Mouse (Mus musculus) heart, embryonic 16.5 days (tissue): ENCODE measurements at regions not wholly inside any gene's neighbourhood (a gene's known extent, or its start where the extent isn't known, plus 50 kb on each side); places are given as distances from the start of the nearest gene placed in this dataset.

ENCODE experiments used
- ATAC-seq: fragments of 200-750 bp; cut with Nextera tagmentation; replicated peaks from 2 replicates; pipeline ENCODE4 v1.8.0; 2017; ENCODE audit warnings: moderate number of reproducible peaks; ENCODE audit not compliant: insufficient read depth, low FRiP score; ENCODE audit errors: extremely low read depth
- H3K27ac ChIP-seq: fragments of 300-500 bp; sonication (generic); 2 replicates; pipeline ENCODE4 v1.5.1; 2014; ENCODE audit warnings: mild to moderate bottlenecking, low read length, control low read depth, moderate library complexity
- H3K27me3 ChIP-seq: fragments of 300-500 bp; sonication (generic); 2 replicates; pipeline ENCODE4 v1.6.1; 2014; ENCODE audit warnings: low read length, mixed read lengths; ENCODE audit not compliant: control insufficient read depth, insufficient read depth
- H3K36me3 ChIP-seq: fragments of 300-500 bp; sonication (generic); 2 replicates; pipeline ENCODE4 v1.6.1; 2014; ENCODE audit not compliant: control insufficient read depth, insufficient read depth
- H3K4me1 ChIP-seq: fragments of 300-500 bp; sonication (generic); 2 replicates; pipeline ENCODE4 v1.6.1; 2014; ENCODE audit warnings: low read length, mixed read lengths; ENCODE audit not compliant: control insufficient read depth, insufficient read depth
- H3K4me2 ChIP-seq: fragments of 300-500 bp; sonication (generic); 2 replicates; pipeline ENCODE4 v1.6.1; 2014; ENCODE audit warnings: low read depth, mild to moderate bottlenecking, control low read depth, low read length
- H3K4me3 ChIP-seq: fragments of 300-500 bp; sonication (generic); 2 replicates; pipeline ENCODE4 v1.5.1; 2014; ENCODE audit warnings: mild to moderate bottlenecking, control low read depth, low read length
- H3K9ac ChIP-seq: fragments of 300-500 bp; sonication (generic); 2 replicates; pipeline ENCODE4 v1.6.1; 2014; ENCODE audit warnings: low read length, control low read depth
- H3K9me3 ChIP-seq: fragments of 300-500 bp; sonication (generic); replicated peaks from 2 replicates; pipeline ENCODE4 v1.6.1; 2016; ENCODE audit warnings: low read length; ENCODE audit not compliant: control insufficient read depth
- WGBS: fragments of 180-500 bp; shearing (Covaris S2); extraction: QIAGEN DNeasy Blood & Tissue Kit; methylation state at CpG from one replicate; pipeline ENCODE4 v1.1.7; 2014; 5-methylcytosine and 5-hydroxymethylcytosine counted together

GRCm38 (mm10) chr13:90420966-90421365, 331.6 kb upstream of the Xrcc4 start:
- no peak for ATAC-seq
- no peaks in the 10 kb centered on the region for H3K4me1 ChIP-seq
- no peak overlapping the region for H3K27ac ChIP-seq
- no peak overlapping the region for H3K4me2 ChIP-seq
- no peaks in the 10 kb centered on the region for H3K27me3 ChIP-seq
- H3K4me3 ChIP-seq = no peak overlapping the region
- H3K9me3 ChIP-seq = no peaks in the 10 kb centered on the region
- H3K36me3 ChIP-seq = no peaks in the 10 kb centered on the region
- WGBS = 64% methylated on average over 4 of the region's 4 CpGs
- no peak overlapping the region for H3K9ac ChIP-seq

GRCm38 (mm10) chr13:90404392-90404791, 315.0 kb upstream of the Xrcc4 start:
- Histone ChIP-seq H3K36me3 (no peaks in the 10 kb centered on the region), H3K9me3 (no peaks in the 10 kb centered on the region), H3K27ac (no peak overlapping the region), H3K9ac (no peak overlapping the region), H3K4me3 (no peak overlapping the region), H3K4me2 (no peak overlapping the region), H3K4me1 (no peaks in the 10 kb centered on the region), H3K27me3 (no peaks in the 10 kb centered on the region)
- 82% methylated on average over 4 of the region's 4 CpGs for WGBS
- ATAC-seq = no peak

GRCm38 (mm10) chr13:90402061-90402460, 312.7 kb upstream of the Xrcc4 start:
- H3K9me3 ChIP-seq = no peaks in the 10 kb centered on the region
- H3K4me2 ChIP-seq = no peak overlapping the region
- H3K27me3 ChIP-seq = no peaks in the 10 kb centered on the region
- no peaks in the 10 kb centered on the region for H3K36me3 ChIP-seq
- ATAC-seq = no peak
- H3K4me1 ChIP-seq = no peaks in the 10 kb centered on the region
- 72% methylated on average over 1 of the region's 1 CpGs for WGBS
- H3K9ac ChIP-seq = no peak overlapping the region
- no peak overlapping the region for H3K27ac ChIP-seq
- no peak overlapping the region for H3K4me3 ChIP-seq

GRCm38 (mm10) chr13:90401496-90401895, 312.1 kb upstream of the Xrcc4 start:
- Histone ChIP-seq H3K9me3 (no peaks in the 10 kb centered on the region), H3K36me3 (no peaks in the 10 kb centered on the region), H3K4me3 (no peak overlapping the region), H3K27me3 (no peaks in the 10 kb centered on the region), H3K4me2 (no peak overlapping the region), H3K27ac (no peak overlapping the region), H3K9ac (no peak overlapping the region), H3K4me1 (no peaks in the 10 kb centered on the region)
- ATAC-seq = no peak
- 71% methylated on average over 1 of the region's 1 CpGs for WGBS

- no peak for ATAC-seq
- Histone ChIP-seq H3K9me3 (no peaks in the 10 kb centered on the region), H3K36me3 (no peaks in the 10 kb centered on the region), H3K9ac (no peak overlapping the region), H3K27ac (no peak overlapping the region), H3K4me1 (no peaks in the 10 kb centered on the region), H3K4me2 (no peak overlapping the region), H3K4me3 (no peak overlapping the region), H3K27me3 (no peaks in the 10 kb centered on the region)
- WGBS = 63% methylated on average over 8 of the region's 8 CpGs
Observed at GRCm38 (mm10) chr13:90395274-90396023, 306.0 kb upstream of the Xrcc4 start.

GRCm38 (mm10) chr13:90394815-90395241, 305.4 kb upstream of the Xrcc4 start:
- Histone ChIP-seq H3K36me3 (no peaks in the 10 kb centered on the region), H3K4me1 (no peaks in the 10 kb centered on the region), H3K9me3 (no peaks in the 10 kb centered on the region), H3K9ac (no peak overlapping the region), H3K4me3 (no peak overlapping the region), H3K4me2 (no peak overlapping the region), H3K27me3 (no peaks in the 10 kb centered on the region), H3K27ac (no peak overlapping the region)
- WGBS = 57% methylated on average over 5 of the region's 5 CpGs
- ATAC-seq = no peak

- no peaks in the 10 kb centered on the region for H3K9me3 ChIP-seq
- no peak overlapping the region for H3K4me2 ChIP-seq
- H3K27ac ChIP-seq = no peak overlapping the region
- no peaks in the 10 kb centered on the region for H3K27me3 ChIP-seq
- ATAC-seq = no peak
- H3K36me3 ChIP-seq = no peaks in the 10 kb centered on the region
- H3K4me3 ChIP-seq = no peak overlapping the region
- H3K9ac ChIP-seq = no peak overlapping the region
- H3K4me1 ChIP-seq = no peaks in the 10 kb centered on the region
Observed at GRCm38 (mm10) chr13:90392415-90392814, 303.0 kb upstream of the Xrcc4 start.

GRCm38 (mm10) chr13:90376619-90377018, 287.2 kb upstream of the Xrcc4 start:
- Histone ChIP-seq H3K27ac (no peak overlapping the region), H3K36me3 (no peaks in the 10 kb centered on the region), H3K4me3 (no peak overlapping the region), H3K9me3 (no peaks in the 10 kb centered on the region), H3K4me1 (no peaks in the 10 kb centered on the region), H3K27me3 (no peaks in the 10 kb centered on the region), H3K9ac (no peak overlapping the region), H3K4me2 (no peak overlapping the region)
- no peak for ATAC-seq
- 73% methylated on average over 3 of the region's 3 CpGs for WGBS

- ATAC-seq = no peak
- Histone ChIP-seq H3K27ac (no peak overlapping the region), H3K4me2 (no peak overlapping the region), H3K9me3 (no peaks in the 10 kb centered on the region), H3K27me3 (no peaks in the 10 kb centered on the region), H3K9ac (no peak overlapping the region), H3K4me3 (no peak overlapping the region), H3K4me1 (no peaks in the 10 kb centered on the region), H3K36me3 (no peaks in the 10 kb centered on the region)
- 86% methylated on average over 6 of the region's 6 CpGs for WGBS
Observed at GRCm38 (mm10) chr13:90376207-90376606, 286.8 kb upstream of the Xrcc4 start.
